Mouse (Mus musculus) embryonic facial prominence, embryonic 13.5 days (tissue): ENCODE results near the gene Ppp1r27. TPM values are rescaled to one million over a fixed set of nuclear protein-coding genes. Genes with fewer than 3 reads are reported as not detected.
"Not testable (repeated sequence)": the region's sequence is repeated elsewhere in the genome, so short reads cannot be mapped to it uniquely, and the experiment has no call there.

Experiments
- ATAC-seq: fragments of 200-750 bp; cut with Nextera tagmentation; 2 replicates; pipeline ENCODE4 v1.8.0; 2017; ENCODE audit warnings: low read depth; ENCODE audit not compliant: insufficient number of reproducible peaks, insufficient read depth, low FRiP score, low TSS enrichment
- H3K27ac ChIP-seq: fragments of 300-500 bp; sonication (generic); 2 replicates; pipeline ENCODE4 v1.5.1; 2015; ENCODE audit warnings: moderate library complexity, mild to moderate bottlenecking, inconsistent platforms
- H3K27me3 ChIP-seq: fragments of 300-500 bp; sonication (generic); 2 replicates; pipeline ENCODE4 v1.6.1; 2015; ENCODE audit warnings: mild to moderate bottlenecking, inconsistent platforms
- H3K36me3 ChIP-seq: fragments of 300-500 bp; sonication (generic); 2 replicates; pipeline ENCODE4 v1.6.1; 2015; ENCODE audit warnings: mild to moderate bottlenecking, inconsistent platforms
- H3K4me1 ChIP-seq: fragments of 300-500 bp; sonication (generic); 2 replicates; pipeline ENCODE4 v1.6.1; 2015; ENCODE audit warnings: inconsistent platforms
- H3K4me2 ChIP-seq: fragments of 300-500 bp; sonication (generic); 2 replicates; pipeline ENCODE4 v1.6.1; 2015; ENCODE audit warnings: moderate library complexity, mild to moderate bottlenecking, inconsistent platforms
- H3K4me3 ChIP-seq: fragments of 300-500 bp; sonication (generic); 2 replicates; pipeline ENCODE4 v1.5.1; 2015; ENCODE audit warnings: mild to moderate bottlenecking, inconsistent platforms
- H3K9ac ChIP-seq: fragments of 300-500 bp; sonication (generic); 2 replicates; pipeline ENCODE4 v1.6.1; 2015; ENCODE audit warnings: mild to moderate bottlenecking, inconsistent platforms
- H3K9me3 ChIP-seq: fragments of 300-500 bp; sonication (generic); 2 replicates; pipeline ENCODE4 v1.6.1; 2016; ENCODE audit warnings: inconsistent platforms
- WGBS: fragments of 180-500 bp; shearing (Covaris S2); methylation state at CpG from one replicate; pipeline ENCODE4 v1.1.7; 2015; ENCODE audit warnings: mixed read lengths; 5-methylcytosine and 5-hydroxymethylcytosine counted together
- polyA plus RNA-seq: library from polyadenylated mRNA; unstranded; fragments of >200 nt; fragmentation: Nextera tagmentation; extraction: Ambion mirVana; gene quantifications from 2 replicates; pipeline ENCODE4 v1.2.1, GENCODE M21; 2015

The Ppp1r27 gene
- polyA plus RNA-seq, 1 experiment from 2014 or later, result not detected

GRCm38 (mm10) chr11:120573585-120574277, 22.8 kb upstream of the Ppp1r27 start:
- Histone ChIP-seq H3K4me1 (peaks cover 28% of the 10 kb centered on the region), H3K9me3 (no peaks in the 10 kb centered on the region), H3K4me2 (peak overlapping the region; percentile 91), H3K9ac (peak overlapping the region; percentile 98), H3K27ac (peak overlapping the region; percentile 96), H3K4me3 (peak overlapping the region; percentile 98), H3K36me3 (peaks cover 51% of the 10 kb centered on the region), H3K27me3 (no peaks in the 10 kb centered on the region)
- no peak for ATAC-seq
- WGBS, result under 1% methylated on average over 23 of the region's 23 CpGs

- under 1% methylated on average over 94 of the region's 94 CpGs for WGBS
Observed at GRCm38 (mm10) chr11:120572752-120573584, 22.0 kb upstream of the Ppp1r27 start, which contains the start of gene P4hb. Gene P4hb, minus strand, starts transcription at chr11:120573253.

GRCm38 (mm10) chr11:120572417-120572751, 21.5 kb upstream of the Ppp1r27 start:
- peak overlapping the region; percentile 98 for H3K9ac ChIP-seq
- WGBS, result under 1% methylated on average over 24 of the region's 24 CpGs
- peaks cover 36% of the 10 kb centered on the region for H3K4me1 ChIP-seq
- H3K4me3 ChIP-seq, result peak overlapping the region; percentile 98
- H3K27me3 ChIP-seq, result no peaks in the 10 kb centered on the region
- peak overlapping the region; percentile 91 for H3K4me2 ChIP-seq
- ATAC-seq, result peak; percentile 28
- H3K27ac ChIP-seq, result peak overlapping the region; percentile 96
- H3K9me3 ChIP-seq, result no peaks in the 10 kb centered on the region
- H3K36me3 ChIP-seq, result peaks cover 51% of the 10 kb centered on the region

More at GRCm38 (mm10) chr11:120572752-120573584, 22.0 kb upstream of the Ppp1r27 start, which contains the start of gene P4hb:
- Histone ChIP-seq H3K36me3 (peaks cover 51% of the 10 kb centered on the region), H3K4me3 (peak within 1 kb of the TSS; percentile 98), H3K9me3 (no peaks in the 10 kb centered on the region), H3K27me3 (no peaks in the 10 kb centered on the region), H3K4me1 (peaks cover 32% of the 10 kb centered on the region), H3K9ac (peak within 1 kb of the TSS; percentile 98), H3K27ac (peak within 1 kb of the TSS; percentile 96), H3K4me2 (peak within 1 kb of the TSS; percentile 91)
- peak; percentile 94 for ATAC-seq

GRCm38 (mm10) chr11:120571754-120572416, 21.0 kb upstream of the Ppp1r27 start:
- Histone ChIP-seq H3K36me3 (peaks cover 51% of the 10 kb centered on the region), H3K27ac (peak overlapping the region; percentile 96), H3K9ac (peak overlapping the region; percentile 98), H3K4me1 (peaks cover 37% of the 10 kb centered on the region), H3K9me3 (no peaks in the 10 kb centered on the region), H3K4me3 (peak overlapping the region; percentile 98), H3K4me2 (peak overlapping the region; percentile 91), H3K27me3 (no peaks in the 10 kb centered on the region)
- no peak for ATAC-seq
- 10% methylated on average over 11 of the region's 11 CpGs for WGBS

DNA sequence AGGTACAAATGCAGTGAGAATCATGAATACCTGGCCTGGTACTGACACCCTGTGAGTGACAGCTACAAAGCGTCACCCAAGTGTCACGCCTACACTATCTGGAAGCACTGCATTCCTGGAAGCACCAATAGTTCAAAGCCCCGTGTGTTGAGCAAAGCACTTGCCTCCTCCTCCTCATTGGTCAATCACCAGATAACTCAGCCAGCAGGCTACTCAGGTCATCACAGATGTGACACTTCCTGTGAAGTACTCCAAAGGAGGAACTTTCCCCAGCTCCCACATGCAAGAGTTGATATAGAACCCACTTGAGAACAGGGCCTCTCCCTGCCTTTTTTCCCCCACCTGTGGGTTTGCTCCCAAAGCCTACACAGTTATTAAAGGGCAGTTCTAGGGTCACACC, 20.2 kb upstream of the Ppp1r27 start:
- Histone ChIP-seq H3K36me3 (peaks cover 50% of the 10 kb centered on the region), H3K9ac (peak overlapping the region; percentile 98)

GRCm38 (mm10) chr11:120568324-120568723, 17.4 kb upstream of the Ppp1r27 start:
- H3K9me3 ChIP-seq, result no peaks in the 10 kb centered on the region
- peak overlapping the region; percentile 16; the same call in 1 of the 2 replicates for H3K9ac ChIP-seq
- no peak overlapping the region for H3K4me2 ChIP-seq
- no peak overlapping the region for H3K27ac ChIP-seq
- 92% methylated on average over 6 of the region's 6 CpGs for WGBS
- no peak for ATAC-seq
- peaks cover 78% of the 10 kb centered on the region for H3K36me3 ChIP-seq
- H3K4me1 ChIP-seq, result peaks cover 31% of the 10 kb centered on the region
- H3K27me3 ChIP-seq, result no peaks in the 10 kb centered on the region
- no peak overlapping the region for H3K4me3 ChIP-seq

More for the DNA sequence above, 20.2 kb upstream of the Ppp1r27 start:
- peak overlapping the region; percentile 91 for H3K4me2 ChIP-seq
- no peaks in the 10 kb centered on the region for H3K27me3 ChIP-seq
- H3K9me3 ChIP-seq, result no peaks in the 10 kb centered on the region
- H3K4me1 ChIP-seq, result peaks cover 39% of the 10 kb centered on the region
- H3K27ac ChIP-seq, result no peak overlapping the region
- H3K4me3 ChIP-seq, result peak overlapping the region; percentile 98
- ATAC-seq, result no peak
- 75% methylated on average over 3 of the region's 3 CpGs for WGBS

GRCm38 (mm10) chr11:120565114-120565513, 14.2 kb upstream of the Ppp1r27 start:
- ATAC-seq, result no peak
- no peak overlapping the region for H3K9ac ChIP-seq
- no peak overlapping the region for H3K27ac ChIP-seq
- 87% methylated on average over 9 of the region's 9 CpGs for WGBS
- peaks cover 16% of the 10 kb centered on the region for H3K4me1 ChIP-seq
- H3K27me3 ChIP-seq, result no peaks in the 10 kb centered on the region
- no peak overlapping the region for H3K4me2 ChIP-seq
- no peaks in the 10 kb centered on the region for H3K9me3 ChIP-seq
- H3K36me3 ChIP-seq, result peaks cover 95% of the 10 kb centered on the region
- H3K4me3 ChIP-seq, result no peak overlapping the region

DNA sequence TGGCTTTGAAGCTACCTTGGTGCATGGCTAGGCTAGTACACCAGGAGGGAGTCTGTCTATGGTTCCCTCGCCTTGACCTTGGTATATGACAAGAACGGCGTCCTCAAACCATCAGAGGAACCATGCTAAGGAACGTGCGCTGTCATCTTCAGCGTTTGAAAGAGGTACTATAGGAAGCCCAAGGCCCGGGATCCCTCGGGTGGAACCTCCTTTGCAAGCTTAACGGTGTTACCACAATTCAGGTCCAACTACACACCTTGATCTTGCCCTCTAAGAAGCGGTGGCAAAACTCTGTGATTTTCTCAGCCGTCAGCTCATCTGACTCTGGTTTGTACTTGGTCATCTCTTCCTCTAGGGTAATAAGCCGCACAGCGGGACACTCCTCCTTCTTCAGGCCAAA, 12.0 kb upstream of the Ppp1r27 start:
- Histone ChIP-seq H3K9me3 (no peaks in the 10 kb centered on the region), H3K36me3 (peaks cover 94% of the 10 kb centered on the region), H3K4me2 (no peak overlapping the region), H3K9ac (no peak overlapping the region), H3K27me3 (no peaks in the 10 kb centered on the region), H3K4me1 (peaks cover 7% of the 10 kb centered on the region; the same call in 1 of the 2 replicates), H3K27ac (no peak overlapping the region), H3K4me3 (no peak overlapping the region)
- WGBS, result 97% methylated on average over 13 of the region's 13 CpGs
- ATAC-seq, result no peak

- Histone ChIP-seq H3K9ac (no peak overlapping the region), H3K36me3 (peaks cover 82% of the 10 kb centered on the region), H3K9me3 (no peaks in the 10 kb centered on the region; the same call in 1 of the 2 replicates), H3K27ac (no peak overlapping the region), H3K4me3 (no peak overlapping the region), H3K27me3 (no peaks in the 10 kb centered on the region), H3K4me1 (no peaks in the 10 kb centered on the region), H3K4me2 (no peak overlapping the region)
- ATAC-seq, result no peak
- 93% methylated on average over 13 of the region's 13 CpGs for WGBS
Observed at GRCm38 (mm10) chr11:120560952-120561728, 10.2 kb upstream of the Ppp1r27 start.

GRCm38 (mm10) chr11:120558843-120559242, 7.9 kb upstream of the Ppp1r27 start:
- not testable (repeated sequence) for H3K9ac ChIP-seq, H3K4me3 ChIP-seq, H3K9me3 ChIP-seq, H3K4me2 ChIP-seq, H3K27me3 ChIP-seq, H3K27ac ChIP-seq, ATAC-seq, H3K4me1 ChIP-seq
- peaks cover 59% of the 10 kb centered on the region for H3K36me3 ChIP-seq
- WGBS, result 86% methylated on average over 6 of the region's 6 CpGs

DNA sequence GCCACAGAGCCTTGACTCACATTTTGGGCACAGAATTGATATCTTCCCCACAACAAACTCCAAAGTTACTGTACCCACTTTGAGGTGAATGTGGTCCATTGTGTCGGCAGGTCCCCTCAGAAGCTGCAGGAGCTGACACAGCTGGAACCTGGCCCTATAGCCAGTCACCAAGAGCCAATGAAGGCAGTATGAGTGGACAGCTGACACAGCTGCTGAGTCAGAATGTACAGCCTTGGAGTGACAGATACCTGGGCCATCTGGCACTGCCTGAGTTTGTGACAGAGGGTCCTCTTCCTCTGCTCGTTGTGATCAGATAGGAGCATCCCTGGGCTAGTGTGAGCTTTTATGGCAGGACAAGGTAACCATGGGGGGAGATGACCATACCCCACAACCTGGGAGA, 4.3 kb upstream of the Ppp1r27 start:
- Histone ChIP-seq H3K9me3 (no peaks in the 10 kb centered on the region; the same call in 1 of the 2 replicates), H3K4me1 (peaks cover 7% of the 10 kb centered on the region), H3K4me3 (no peak overlapping the region), H3K9ac (peak overlapping the region; percentile 21; the same call in 1 of the 2 replicates), H3K36me3 (peaks cover 23% of the 10 kb centered on the region), H3K27me3 (no peaks in the 10 kb centered on the region), H3K27ac (no peak overlapping the region), H3K4me2 (no peak overlapping the region)
- 72% methylated on average over 2 of the region's 2 CpGs for WGBS
- no peak for ATAC-seq
